Mouse (Mus musculus) gastrocnemius, postnatal 10 days (tissue): ENCODE data around the gene Vmn1r40. TPM values are rescaled to one million over a fixed set of nuclear protein-coding genes. Genes with fewer than 3 reads are reported as not detected.

ENCODE experiments used
- DNase-seq: peaks from one replicate; pipeline ENCODE4 v3.0.0; 2021; ENCODE audit warnings: mixed read lengths
- long read RNA-seq, 2 experiments: library from polyadenylated mRNA; stranded (forward); transcript quantifications; one replicate each; pipeline ENCODE4 v2.0.0; 2021
- total RNA-seq, 2 experiments: library from RNA; stranded (reverse); gene quantifications; 2 replicates each; pipeline ENCODE4 v1.2.3; 2021

The Vmn1r40 gene
- not detected for total RNA-seq
- long read RNA-seq, experiment 1 = 0 reads
- long read RNA-seq, experiment 2 = 0 reads

DNA sequence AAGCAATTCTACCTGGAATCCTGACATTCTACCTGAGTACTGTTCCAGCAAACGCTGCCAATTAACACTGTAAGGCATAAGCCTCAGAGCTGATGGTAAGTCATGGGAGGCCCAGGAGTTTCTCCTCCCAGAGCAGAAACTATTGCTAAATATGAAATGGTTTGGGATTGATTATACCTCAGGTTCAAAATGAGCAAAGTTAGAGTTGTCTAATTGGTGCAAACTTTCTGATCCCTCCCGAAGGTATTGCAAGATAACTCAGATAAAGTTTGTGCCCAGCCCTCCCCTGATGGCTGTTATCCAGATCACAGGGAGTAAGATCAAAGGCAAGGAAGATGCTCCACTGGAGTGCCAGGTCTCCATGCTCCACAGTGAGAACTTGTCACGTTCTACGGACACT, at the start of gene Vmn1r40:
Gene Vmn1r40, plus strand, starts transcription at position 301 of the 400 bp plus-strand sequence.
- no peak for DNase-seq

DNA sequence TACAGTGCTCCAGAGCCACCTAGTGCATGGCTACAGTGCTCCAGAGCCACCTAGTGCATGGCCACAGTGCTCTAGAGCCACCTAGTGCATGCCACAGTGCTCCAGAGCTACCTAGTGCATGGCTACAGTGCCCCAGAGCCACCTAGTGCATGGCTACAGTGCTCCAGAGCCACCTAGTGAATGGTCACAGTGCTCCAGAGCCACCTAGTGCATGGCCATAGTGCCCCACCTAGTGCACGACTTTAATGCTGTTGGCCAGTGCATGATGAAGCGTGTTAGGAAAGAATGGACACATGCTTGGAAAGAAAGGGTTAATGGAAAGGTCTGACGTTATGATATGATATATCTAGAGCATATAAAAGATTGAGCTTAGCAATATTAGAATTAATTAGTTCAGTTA, 49.0 kb upstream of the Vmn1r40 start:
- no peak for DNase-seq

DNA sequence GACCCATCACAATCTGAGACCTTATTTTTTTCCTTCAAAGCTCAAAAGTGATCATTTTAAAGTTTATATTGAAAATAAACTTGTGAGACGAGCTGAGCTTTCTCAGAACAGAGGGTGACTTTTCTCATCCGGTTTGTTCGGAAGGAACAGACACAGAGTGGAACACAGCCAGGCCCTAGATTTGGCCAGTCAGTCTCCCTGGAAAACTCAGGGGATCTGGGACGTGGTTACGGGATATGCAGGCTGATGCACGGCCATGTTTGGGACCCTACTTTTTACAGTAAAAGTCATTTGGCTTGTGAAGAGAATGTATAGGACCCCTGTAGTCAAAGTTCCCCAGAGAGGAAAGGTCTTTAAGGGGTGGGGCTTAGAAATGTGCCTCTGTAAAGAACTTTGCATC, 48.4 kb upstream of the Vmn1r40 start:
- DNase-seq = no peak

DNA sequence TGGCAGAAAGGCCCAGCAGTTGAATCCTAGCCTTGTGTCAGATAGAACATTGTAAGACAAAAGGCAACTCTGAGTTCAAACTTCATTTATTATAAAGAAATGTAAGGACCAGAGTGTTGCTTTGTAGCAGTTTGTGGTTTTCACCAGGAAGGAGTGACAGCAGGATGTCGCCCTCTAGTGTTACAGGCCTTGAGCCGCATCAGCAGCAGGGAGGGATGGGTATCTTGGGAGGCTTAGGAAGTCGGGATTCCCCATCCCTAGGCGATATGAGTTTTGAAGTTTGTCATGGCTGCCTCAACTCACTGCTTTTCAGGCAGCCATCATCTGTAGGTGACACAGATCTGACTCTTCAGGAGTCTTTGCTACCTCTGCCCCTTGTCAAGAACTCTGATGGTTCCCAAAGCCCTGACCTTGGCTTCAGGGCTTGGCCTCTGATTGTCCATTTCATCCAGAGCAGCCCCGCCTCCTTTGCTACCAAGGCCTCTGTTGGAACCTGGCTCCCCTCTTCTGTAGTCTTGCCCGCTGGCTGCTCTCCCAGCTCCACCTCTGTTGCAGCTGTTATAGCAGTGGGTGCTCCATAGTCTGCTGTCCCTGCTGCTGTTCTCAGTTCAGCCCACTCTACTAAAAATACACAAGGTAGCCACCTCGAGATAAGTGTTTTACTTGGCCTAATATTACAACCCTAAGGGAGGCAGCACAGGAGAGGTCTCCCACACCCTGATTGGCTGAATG, 47.5 kb upstream of the Vmn1r40 start:
- peak; percentile 26 for DNase-seq

DNA sequence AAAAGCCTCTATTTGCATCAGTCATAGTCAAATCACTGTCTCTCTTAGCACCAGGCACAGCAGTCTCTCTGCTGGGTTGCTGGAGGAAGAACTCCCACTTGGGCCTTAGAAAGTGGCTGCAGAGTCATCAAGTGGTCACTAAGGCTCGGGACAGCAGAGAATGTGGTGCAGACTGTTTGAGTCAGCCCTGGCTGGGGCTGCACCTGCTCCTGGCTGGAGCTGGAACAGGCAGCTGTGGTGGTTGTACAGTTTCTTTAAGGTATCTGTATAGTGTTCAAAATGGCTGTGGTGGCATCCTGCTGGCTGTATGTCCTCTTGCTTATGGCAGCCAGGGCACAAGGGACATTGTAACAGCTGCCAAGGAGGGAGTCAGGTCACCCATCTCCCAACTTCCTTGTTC, 46.9 kb upstream of the Vmn1r40 start:
- DNase-seq = no peak

DNA sequence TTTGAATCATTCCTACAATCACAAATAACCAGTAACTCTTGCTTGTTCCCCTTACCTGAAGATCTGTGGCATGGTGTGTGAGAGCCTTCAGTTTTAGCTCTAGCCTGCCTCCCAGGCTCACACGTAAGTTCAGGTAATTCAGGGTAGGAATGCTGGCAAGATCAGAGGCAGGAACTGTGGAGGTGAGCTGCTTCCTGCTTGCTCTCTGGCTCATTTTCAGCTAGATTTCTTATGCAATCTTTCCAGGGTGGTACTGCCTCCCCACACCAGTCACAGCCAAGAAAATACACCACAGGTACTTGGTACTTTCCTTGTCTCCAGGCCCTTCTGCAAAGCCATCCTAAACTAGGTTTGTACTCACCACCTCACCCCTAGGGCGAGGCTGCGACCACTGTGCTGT, 44.8 kb upstream of the Vmn1r40 start:
- DNase-seq = no peak

DNA sequence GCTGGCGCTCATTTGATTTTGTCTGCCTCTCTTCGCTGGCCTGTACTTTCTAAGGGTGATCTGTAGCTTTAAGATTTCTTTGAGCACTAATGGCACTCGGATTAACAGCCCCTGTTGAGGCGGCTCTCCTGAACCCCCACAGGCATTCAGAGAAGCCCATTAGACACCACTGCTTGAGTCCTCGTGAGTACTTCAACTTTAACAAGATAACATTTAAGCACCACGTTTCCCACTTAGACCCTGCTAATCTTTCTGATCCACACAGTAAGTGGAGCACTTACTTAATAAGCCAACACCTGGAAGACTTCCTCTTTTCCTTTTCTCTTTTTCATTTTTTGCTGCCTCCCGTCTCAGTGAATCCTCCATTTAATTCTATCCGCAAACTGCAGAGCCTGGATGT, 42.2 kb upstream of the Vmn1r40 start:
- DNase-seq = no peak

DNA sequence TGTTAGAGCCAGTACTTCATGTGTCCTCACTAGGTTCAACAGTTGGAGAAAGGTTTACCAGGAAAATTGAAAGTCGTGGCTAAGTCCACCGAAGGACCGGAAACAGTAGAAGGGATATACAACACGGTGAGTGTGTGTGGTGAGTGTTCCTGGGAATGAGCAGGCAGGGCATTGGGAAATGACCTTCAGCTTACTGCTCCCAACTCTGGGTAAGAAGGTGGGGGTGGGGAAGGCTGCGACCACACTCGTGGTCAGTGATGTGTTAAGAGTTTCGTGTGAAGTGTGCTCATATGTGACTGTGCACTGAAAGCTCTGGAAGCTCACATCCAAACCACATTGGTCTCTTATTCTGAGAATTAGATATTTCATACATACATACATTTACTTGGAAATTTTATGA, 41.7 kb upstream of the Vmn1r40 start:
- no peak for DNase-seq

DNA sequence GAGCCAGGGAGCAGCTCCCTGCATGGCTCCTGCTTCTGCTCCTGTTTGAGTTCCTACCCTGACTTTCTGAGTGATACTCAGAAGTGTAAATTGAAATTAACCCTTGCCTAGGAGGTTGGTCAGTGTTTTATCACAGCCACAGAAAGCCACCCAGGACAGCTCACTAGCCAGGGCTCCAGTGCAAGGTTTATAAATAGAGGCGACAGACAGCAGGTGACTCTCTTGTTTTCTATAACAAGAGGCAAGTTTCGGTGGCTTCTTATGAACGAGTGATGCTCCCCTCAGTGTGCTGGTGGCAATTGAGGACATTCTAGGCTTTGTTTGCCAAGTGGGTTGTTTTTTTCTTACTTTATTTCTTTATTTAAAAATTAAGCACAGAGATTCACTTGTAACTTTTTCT, 40.4 kb upstream of the Vmn1r40 start:
- no peak for DNase-seq

DNA sequence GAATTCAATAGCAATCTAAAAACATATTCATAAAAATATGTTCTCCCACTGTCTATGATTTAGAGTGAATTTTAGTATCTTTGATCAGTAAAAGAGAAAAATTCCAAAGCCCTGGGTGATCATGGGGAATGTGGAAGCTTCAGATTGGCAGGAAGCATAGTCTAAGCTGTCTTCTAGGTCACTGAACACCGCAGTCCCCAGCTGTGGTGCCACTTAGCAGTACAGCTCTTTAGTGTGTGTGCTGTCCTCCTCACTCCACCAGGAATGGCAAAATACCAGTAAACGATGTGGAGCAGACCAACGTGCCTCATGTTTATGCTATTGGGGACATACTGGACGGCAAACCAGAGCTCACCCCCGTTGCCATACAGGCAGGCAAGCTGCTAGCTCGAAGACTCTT, 37.8 kb upstream of the Vmn1r40 start:
- no peak for DNase-seq

DNA sequence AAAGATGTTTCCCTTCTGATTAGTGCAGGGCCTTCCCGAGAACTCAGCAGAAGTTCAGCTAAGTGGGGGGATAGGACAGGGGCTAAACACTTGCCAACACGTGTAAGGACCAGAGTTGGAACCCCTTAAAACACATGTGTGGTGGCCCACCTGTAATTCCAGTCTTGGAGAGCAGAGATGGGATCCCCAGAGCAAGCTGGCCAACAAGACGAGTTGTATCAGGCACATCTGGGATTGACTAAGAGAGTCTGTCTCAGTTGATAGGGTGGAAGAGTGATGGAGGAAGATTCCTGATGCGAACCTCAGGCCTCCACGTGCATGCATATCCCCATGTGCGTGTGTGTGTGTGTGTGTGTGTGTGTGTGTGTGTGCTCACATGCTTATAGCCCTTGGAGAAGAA, 35.9 kb upstream of the Vmn1r40 start:
- no peak for DNase-seq

DNA sequence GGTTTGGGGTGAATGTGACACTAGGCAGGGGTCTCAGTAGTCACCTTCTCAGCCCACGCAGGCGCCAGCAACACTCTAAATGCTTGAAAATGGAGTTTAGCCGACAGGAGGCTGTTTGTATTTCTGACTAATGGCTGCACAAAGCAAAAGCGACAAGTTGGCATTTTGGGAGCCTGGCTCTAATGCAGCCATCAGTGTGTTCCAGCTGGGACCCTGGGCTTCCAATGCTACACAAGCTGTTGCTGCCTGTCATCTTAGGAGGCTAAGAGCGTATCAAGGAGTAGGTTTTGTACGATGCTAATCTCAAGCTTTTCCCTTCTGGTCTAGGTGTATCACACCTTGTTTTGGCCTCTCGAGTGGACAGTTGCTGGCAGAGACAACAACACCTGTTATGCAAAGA, 34.7 kb upstream of the Vmn1r40 start:
- DNase-seq = no peak

DNA sequence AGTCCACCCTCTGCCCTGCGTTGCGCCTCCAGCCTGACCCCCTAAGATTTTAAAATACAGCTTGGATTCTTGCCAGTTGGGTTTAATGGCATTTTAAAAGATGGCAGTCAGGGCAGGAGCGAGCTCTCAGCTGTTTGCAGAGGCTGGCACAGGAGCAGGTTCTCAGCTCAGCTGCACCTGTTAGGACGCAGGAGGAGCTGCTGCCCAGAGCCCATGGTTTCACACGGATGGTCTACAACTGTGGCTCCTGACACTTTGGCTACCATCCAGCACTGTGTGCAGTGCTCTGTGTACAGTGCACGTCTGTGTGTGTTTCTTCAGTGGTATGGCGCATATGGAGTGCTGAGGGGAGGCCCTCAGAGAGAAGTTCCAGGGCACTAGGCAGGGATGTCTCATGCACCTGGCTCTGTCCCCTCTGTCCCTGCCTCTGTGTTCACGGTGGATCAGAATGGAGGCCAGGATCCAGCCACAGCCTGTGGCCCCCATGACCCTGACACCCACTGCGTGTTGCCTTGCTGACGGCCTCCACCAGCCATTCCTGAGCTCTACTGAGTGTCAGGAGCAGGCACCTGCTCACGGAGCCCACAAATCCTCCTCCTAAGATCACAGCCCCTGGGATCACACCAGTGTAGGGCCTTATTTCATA, 34.1 kb upstream of the Vmn1r40 start:
- DNase-seq = no peak

DNA sequence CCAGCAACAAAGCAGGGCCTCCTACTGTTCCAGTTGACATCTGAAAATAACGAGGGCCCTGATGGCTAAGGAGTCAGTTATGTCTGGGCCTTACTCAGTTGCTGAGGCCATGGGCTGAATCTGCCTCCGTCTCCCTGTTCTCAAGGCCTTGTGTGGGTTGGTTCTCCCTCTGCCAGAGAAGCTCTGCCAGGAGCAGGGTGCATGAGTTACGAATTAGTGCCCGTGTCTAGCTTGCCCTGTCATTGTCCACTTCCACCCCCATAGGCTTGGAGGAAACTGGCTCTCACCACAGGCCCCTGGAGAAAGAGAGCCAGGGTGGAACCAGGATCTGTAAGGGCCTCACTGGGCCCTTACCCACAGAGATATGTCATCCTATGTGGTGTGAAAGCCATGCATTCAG, 28.8 kb upstream of the Vmn1r40 start:
- DNase-seq = no peak

DNA sequence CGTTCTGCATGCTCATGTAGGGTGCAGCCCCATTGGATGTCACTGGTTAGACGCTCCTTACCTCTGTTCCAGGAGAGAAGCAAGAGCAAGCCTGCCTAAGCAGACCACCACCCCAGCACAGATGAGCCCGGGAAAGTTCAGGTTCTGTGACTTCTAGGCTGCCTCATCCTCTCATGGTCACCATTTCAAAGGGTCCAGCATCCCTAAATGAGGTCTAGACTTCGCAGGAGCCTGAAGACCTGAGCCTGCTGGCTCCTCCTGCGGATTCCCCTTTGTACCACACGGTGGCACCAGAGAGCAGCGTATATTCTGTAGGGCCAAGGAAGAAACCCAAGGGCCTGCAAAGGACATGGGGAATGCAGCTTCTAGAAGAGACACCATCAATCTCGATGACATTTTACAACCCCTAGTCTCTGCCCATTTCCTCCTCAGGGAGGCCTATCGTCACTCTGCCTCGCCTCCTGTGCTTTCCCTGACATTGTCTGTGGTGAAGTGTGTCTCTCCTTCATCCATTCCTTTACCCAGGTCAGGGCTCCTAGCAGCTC, 28.0 kb upstream of the Vmn1r40 start:
- DNase-seq = peak; percentile 69

DNA sequence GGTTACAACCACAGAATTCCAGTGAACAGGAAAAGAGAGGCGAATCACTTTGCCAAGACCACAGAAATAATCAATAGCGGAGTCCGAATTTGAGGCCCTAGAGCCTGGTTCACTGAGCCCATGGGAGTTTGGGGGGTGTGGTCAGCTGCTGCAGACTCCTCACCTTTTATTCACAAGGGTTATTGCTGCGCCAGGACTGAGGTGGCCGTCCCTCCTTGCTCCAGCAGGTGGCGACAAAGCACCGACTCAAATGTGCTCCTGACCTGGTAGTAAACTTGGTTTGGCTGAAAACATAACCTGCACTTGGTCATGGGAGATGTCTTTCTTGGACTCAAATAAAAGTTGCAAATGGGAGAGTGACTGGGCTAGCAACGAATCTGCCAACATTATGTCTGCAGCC, 27.2 kb upstream of the Vmn1r40 start:
- peak; percentile 81 for DNase-seq

DNA sequence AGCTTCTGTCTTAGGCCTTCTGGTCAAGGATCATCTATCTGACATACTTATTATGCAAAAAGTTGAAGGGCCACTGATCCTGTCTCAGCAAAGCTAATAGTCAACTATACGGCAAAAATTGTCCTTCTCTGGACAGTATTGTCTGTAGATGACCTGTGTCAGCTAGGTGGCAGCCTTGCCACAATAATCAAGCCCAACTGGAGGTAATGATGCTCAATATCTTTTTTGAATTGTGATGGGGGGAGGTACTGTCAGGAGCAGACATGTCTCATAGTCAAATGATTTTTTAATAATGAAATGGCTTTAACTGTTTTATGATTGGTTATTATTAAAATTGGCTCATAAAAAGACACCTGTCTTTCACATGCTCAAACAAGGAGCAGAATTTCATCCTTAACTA, 23.1 kb upstream of the Vmn1r40 start:
- no peak for DNase-seq

DNA sequence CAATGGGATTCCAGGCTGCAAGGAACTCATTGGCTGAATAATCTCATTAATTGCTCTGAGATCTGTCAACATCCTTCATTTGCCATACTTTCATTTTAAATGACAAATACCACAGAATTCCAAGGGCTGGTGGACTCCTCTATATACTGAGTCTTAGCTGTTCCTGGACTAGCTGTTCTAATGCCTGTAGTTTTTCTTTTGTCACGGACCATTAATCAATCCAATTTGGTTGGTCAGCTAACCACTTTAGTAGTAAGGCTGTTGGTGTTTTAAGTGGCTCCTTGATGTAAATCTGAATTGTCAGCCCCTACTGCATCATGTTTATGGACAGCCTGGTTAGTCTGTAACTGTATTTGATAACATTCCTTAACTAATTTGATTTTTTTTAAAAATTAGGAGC, 20.2 kb upstream of the Vmn1r40 start:
- no peak for DNase-seq

DNA sequence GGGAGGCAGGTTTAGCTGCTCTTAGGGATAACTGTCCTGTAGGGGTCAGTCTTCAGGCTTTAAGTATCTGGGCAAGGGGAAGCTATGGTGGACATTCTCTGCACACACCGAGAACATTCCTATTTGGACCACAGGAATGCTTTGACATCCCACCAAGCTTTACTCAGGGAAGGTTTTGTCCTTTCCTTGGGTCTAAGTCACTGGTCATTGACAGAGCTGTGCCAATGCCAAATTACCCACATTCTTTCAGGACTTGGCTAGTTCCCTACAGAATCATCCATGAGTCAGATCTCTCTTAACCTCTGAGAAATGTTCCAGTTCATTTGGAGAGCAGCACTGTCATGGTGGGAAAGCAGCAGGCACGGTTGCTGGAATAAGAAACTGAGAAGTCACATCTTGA, 716 bp upstream of the Vmn1r40 start:
- no peak for DNase-seq

DNA sequence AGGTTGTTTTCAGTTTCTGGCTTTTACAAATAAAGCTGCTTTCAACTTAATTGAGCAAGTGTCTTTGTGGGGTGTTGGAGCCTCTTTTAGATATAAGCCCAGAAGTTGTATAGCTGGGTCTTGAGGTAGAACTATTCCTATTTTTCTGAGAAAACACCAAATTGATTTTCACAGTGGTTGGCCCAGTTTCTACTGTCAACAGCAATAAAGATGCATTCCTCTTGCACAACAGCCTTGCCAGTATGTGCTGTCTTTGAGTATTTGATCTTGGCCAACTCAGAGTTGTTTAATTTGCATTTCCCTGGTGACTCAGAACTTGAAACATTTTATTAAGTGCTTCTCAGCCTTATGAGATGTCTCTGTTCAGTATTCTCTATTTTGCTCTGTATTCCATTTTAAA, 10.7 kb downstream of the Vmn1r40 start:
- DNase-seq = no peak

DNA sequence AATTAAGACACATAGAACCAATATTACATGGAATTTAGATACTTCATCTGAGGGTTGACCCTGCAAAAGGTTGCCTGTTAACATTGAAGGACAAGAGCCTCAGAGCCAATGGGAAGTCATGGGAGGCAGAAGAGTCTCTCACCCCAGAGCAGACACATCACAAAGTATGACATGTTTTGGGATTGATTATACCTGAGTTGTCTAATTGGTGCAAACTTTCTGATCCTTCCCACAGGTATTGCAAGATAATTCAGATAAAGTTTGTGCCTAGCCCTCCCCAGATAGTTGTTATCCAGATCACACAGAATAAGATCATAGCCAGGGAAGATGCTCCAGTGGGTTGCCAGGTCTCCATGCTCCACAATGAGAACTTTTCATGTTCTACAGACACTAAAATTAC, 33.1 kb downstream of the Vmn1r40 start, which contains the start of gene Vmn1r41:
Gene Vmn1r41, plus strand, starts transcription at position 301 of the 400 bp plus-strand sequence.
- DNase-seq = no peak

DNA sequence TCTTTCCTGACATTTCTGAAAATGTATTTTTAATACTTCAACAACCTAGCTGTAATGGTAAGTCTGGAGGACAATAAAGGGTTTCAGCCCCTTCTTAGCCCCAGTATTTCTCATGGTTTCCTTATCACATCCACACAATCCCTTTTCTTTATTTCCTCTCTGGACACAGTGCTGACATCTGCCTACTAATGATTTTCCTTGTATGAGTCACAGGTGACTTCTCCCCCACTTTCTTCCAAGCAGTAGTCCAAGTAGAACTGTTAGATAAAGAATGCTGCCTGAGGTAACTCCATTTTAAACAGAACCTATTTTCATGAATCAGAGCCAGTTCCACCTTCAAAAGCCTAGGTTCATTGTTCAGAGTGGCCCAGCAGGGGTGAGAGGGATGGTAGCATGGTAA, 35.5 kb downstream of the Vmn1r40 start:
- no peak for DNase-seq
